Mouse (Mus musculus) forebrain, embryonic 13.5 days (tissue): ENCODE results near the gene Vezt. TPM values are rescaled to one million over a fixed set of nuclear protein-coding genes. Genes with fewer than 3 reads are reported as not detected.

Experiments used
- ATAC-seq: fragments of 200-750 bp; cut with Nextera tagmentation; 2 replicates; pipeline ENCODE4 v1.8.0; 2017
- H3K27ac ChIP-seq: fragments of 300-500 bp; sonication (generic); 2 replicates; pipeline ENCODE4 v1.5.1; 2015; ENCODE audit warnings: inconsistent platforms, mild to moderate bottlenecking, moderate library complexity
- H3K27me3 ChIP-seq: fragments of 300-500 bp; sonication (generic); 2 replicates; pipeline ENCODE4 v1.6.1; 2015; ENCODE audit warnings: mild to moderate bottlenecking, inconsistent platforms
- H3K36me3 ChIP-seq: fragments of 300-500 bp; sonication (generic); 2 replicates; pipeline ENCODE4 v1.6.1; 2015; ENCODE audit warnings: mild to moderate bottlenecking, inconsistent platforms; ENCODE audit not compliant: poor library complexity, severe bottlenecking
- H3K4me1 ChIP-seq: fragments of 300-500 bp; sonication (generic); 2 replicates; pipeline ENCODE4 v1.6.1; 2015; ENCODE audit warnings: inconsistent platforms
- H3K4me2 ChIP-seq: fragments of 300-500 bp; sonication (generic); 2 replicates; pipeline ENCODE4 v1.6.1; 2015; ENCODE audit warnings: inconsistent platforms, mild to moderate bottlenecking, moderate library complexity
- H3K4me3 ChIP-seq: fragments of 300-500 bp; sonication (generic); 2 replicates; pipeline ENCODE4 v1.5.1; 2015; ENCODE audit warnings: mild to moderate bottlenecking, inconsistent platforms
- H3K9ac ChIP-seq: fragments of 300-500 bp; sonication (generic); 2 replicates; pipeline ENCODE4 v1.6.1; 2015; ENCODE audit warnings: mild to moderate bottlenecking, inconsistent platforms
- H3K9me3 ChIP-seq: fragments of 300-500 bp; sonication (generic); replicated peaks from 2 replicates; pipeline ENCODE4 v1.6.1; 2016; ENCODE audit warnings: inconsistent platforms
- WGBS: fragments of 180-500 bp; shearing (Covaris S2); methylation state at CpG from one replicate; pipeline ENCODE4 v1.1.7; 2015; 5-methylcytosine and 5-hydroxymethylcytosine counted together
- polyA plus RNA-seq: library from polyadenylated mRNA; unstranded; fragments of >200 nt; fragmentation: Nextera tagmentation; extraction: Ambion mirVana; gene quantifications from 2 replicates; pipeline ENCODE4 v1.2.1, GENCODE M21; 2015

Vezt gene
- polyA plus RNA-seq, 1 experiment from 2014 or later: 50.8 TPM

GRCm38 (mm10) chr10:94059618-94060055, 24.0 kb upstream of the Vezt start:
- no peak for ATAC-seq
- no peak overlapping the region for H3K9ac ChIP-seq
- no peaks in the 10 kb centered on the region for H3K27me3 ChIP-seq
- no peak overlapping the region for H3K27ac ChIP-seq
- no peak overlapping the region for H3K4me2 ChIP-seq
- H3K9me3 ChIP-seq: no peaks in the 10 kb centered on the region
- WGBS: 96% methylated on average over 8 of the region's 8 CpGs
- H3K36me3 ChIP-seq: no peaks in the 10 kb centered on the region
- H3K4me3 ChIP-seq: no peak overlapping the region
- no peaks in the 10 kb centered on the region; the same call in 1 of the 2 replicates for H3K4me1 ChIP-seq

DNA sequence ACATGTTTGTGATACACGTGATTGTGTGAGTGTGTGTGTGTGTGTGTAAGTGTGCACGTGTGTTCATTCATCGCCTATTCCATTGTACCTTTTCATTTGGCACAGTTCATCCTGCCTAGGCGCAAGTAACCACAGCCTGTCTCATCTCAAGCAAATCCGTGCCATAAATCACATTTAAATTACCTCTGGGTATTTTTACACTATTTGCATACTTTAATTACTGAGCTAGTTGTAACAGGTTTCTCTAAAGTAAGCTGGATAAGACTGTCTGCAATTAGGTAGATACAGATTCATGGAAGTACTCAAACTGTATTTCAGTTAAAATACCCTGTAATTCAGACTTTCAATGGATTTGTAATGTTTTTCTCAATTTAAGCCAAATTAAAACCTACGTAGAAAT, 20.9 kb upstream of the Vezt start:
- 94% methylated on average over 6 of the region's 6 CpGs for WGBS
- Histone ChIP-seq H3K27ac (no peak overlapping the region), H3K4me1 (no peaks in the 10 kb centered on the region; the same call in 1 of the 2 replicates), H3K36me3 (no peaks in the 10 kb centered on the region), H3K9ac (no peak overlapping the region), H3K4me2 (no peak overlapping the region), H3K27me3 (no peaks in the 10 kb centered on the region), H3K4me3 (no peak overlapping the region), H3K9me3 (no peaks in the 10 kb centered on the region)
- no peak for ATAC-seq

DNA sequence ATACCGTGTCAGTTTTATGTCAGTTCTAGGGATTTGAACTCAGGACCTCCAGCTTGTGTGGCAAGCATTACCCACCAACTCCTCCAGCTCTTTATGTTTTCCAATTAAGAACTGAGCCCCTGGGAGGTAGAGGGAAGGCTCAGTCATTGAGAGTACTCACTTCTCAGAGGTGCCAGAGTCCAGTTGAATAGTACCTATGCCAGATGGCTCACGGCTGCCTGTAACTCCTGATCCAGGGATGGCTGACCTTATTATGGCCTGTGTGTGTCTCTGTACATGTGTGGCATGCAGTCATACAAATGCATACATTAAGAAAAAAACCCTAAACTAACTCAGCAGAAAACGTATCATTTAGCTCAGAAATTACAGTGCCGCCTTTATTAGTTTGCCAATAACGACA, 15.1 kb upstream of the Vezt start:
- Histone ChIP-seq H3K4me3 (no peak overlapping the region), H3K9ac (no peak overlapping the region), H3K36me3 (peaks cover under 1% of the 10 kb centered on the region; the same call in 1 of the 2 replicates), H3K27me3 (no peaks in the 10 kb centered on the region), H3K4me1 (no peaks in the 10 kb centered on the region), H3K27ac (no peak overlapping the region), H3K4me2 (no peak overlapping the region), H3K9me3 (no peaks in the 10 kb centered on the region)
- no peak for ATAC-seq
- WGBS: 91% methylated on average over 5 of the region's 5 CpGs

DNA sequence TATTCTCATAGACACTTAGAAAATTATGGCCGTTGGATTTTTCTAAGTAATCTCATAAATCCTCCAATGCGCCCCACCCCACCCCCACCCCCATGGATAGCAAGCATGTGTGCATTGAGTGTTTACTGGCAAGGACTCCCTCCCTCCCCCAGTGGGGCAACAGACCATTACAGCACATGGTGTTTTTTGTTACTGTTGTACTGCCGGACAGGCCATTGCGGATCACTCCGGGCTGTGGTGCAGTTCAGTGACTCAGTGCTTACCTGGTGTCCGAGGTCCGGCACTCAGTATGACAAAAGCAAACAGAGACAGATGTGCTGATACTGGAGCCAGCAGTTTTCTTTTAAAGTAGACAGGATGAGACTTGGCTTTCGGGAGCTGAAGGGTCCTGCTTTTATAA, 13.5 kb upstream of the Vezt start:
- Histone ChIP-seq H3K36me3 (peaks cover 11% of the 10 kb centered on the region; the same call in 1 of the 2 replicates), H3K9ac (no peak overlapping the region), H3K4me2 (no peak overlapping the region), H3K27ac (no peak overlapping the region), H3K9me3 (no peaks in the 10 kb centered on the region), H3K4me1 (no peaks in the 10 kb centered on the region), H3K27me3 (no peaks in the 10 kb centered on the region), H3K4me3 (no peak overlapping the region)
- ATAC-seq: no peak
- WGBS: 85% methylated on average over 8 of the region's 8 CpGs

DNA sequence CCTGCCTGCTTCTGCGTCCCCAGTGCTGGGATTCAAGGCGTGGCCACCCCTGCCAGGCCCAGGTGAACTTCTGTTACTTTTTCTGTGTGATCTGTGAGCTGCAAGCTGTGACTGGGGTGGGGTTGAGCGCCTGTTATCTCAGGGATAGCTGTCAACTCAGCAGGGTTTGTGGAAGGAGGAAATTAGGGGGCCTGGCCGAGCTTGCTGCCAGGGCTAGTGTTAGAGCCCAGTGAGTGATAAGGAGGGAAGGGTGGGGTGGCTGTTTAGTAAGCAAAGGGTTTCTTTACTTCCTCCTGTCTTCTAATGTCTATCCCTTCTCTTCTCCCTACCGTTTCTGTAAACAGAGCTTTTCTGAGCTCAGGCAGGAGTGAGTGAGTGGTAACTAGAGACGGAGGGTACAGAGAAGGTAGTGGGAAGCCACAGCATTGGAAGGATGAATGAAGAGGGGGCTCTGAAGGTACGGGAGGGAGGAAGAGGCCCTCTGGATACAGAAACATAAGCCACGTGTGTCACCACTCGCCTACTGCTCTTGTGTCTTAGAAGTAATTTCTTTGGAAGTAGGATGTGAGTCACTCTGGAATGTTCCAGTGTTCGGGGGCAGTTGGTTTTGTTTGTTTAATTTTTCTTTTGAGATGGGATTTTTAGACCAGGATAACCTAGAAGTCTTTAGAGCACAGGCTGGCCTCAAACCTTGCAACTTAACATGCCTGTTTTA, 12.4 kb upstream of the Vezt start:
- Histone ChIP-seq H3K4me1 (no peaks in the 10 kb centered on the region), H3K36me3 (peaks cover 11% of the 10 kb centered on the region; the same call in 1 of the 2 replicates), H3K4me3 (no peak overlapping the region), H3K9me3 (no peaks in the 10 kb centered on the region), H3K9ac (no peak overlapping the region), H3K27ac (no peak overlapping the region), H3K27me3 (no peaks in the 10 kb centered on the region), H3K4me2 (no peak overlapping the region)
- ATAC-seq: no peak
- 78% methylated on average over 10 of the region's 10 CpGs for WGBS

GRCm38 (mm10) chr10:94047024-94047423, 11.4 kb upstream of the Vezt start:
- Histone ChIP-seq H3K9me3 (no peaks in the 10 kb centered on the region), H3K4me1 (no peaks in the 10 kb centered on the region), H3K36me3 (peaks cover 11% of the 10 kb centered on the region; the same call in 1 of the 2 replicates), H3K9ac (no peak overlapping the region), H3K4me3 (no peak overlapping the region), H3K27me3 (no peaks in the 10 kb centered on the region), H3K27ac (no peak overlapping the region), H3K4me2 (no peak overlapping the region)
- 52% methylated on average over 1 of the region's 1 CpGs for WGBS
- no peak for ATAC-seq

GRCm38 (mm10) chr10:94045301-94045700, 9.7 kb upstream of the Vezt start:
- H3K4me2 ChIP-seq: no peak overlapping the region
- peaks cover 11% of the 10 kb centered on the region; the same call in 1 of the 2 replicates for H3K36me3 ChIP-seq
- WGBS: 94% methylated on average over 13 of the region's 13 CpGs
- H3K9me3 ChIP-seq: no peaks in the 10 kb centered on the region
- H3K27me3 ChIP-seq: no peaks in the 10 kb centered on the region
- no peak overlapping the region for H3K9ac ChIP-seq
- no peak overlapping the region for H3K27ac ChIP-seq
- no peak for ATAC-seq
- H3K4me3 ChIP-seq: no peak overlapping the region
- no peaks in the 10 kb centered on the region for H3K4me1 ChIP-seq

DNA sequence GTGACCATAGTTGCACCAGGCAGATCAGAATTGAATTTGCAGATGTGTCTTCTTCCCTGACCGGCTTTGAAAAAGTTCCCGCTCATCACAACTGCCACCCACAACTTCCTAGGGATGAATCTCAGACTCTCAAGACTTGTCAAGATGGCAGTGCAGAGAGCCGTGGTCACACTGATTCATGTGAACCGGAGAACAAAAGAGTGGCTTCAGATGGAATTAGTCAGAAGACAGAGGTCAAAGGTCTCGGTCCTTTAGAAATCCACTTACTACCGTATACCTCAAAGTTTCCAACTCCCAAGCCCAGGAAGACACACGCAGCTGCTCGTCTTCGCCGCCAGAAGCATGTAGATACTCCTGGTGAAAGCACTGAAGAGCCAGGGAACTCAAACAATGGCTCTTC, 8.3 kb upstream of the Vezt start:
- Histone ChIP-seq H3K9me3 (no peaks in the 10 kb centered on the region), H3K4me1 (no peaks in the 10 kb centered on the region), H3K27me3 (no peaks in the 10 kb centered on the region), H3K36me3 (peaks cover 11% of the 10 kb centered on the region; the same call in 1 of the 2 replicates), H3K4me3 (no peak overlapping the region), H3K9ac (no peak overlapping the region), H3K4me2 (no peak overlapping the region), H3K27ac (no peak overlapping the region)
- no peak for ATAC-seq
- 21% methylated on average over 10 of the region's 10 CpGs for WGBS

- Histone ChIP-seq H3K9ac (no peak overlapping the region), H3K27ac (no peak overlapping the region), H3K9me3 (no peaks in the 10 kb centered on the region), H3K4me3 (no peak overlapping the region), H3K4me2 (no peak overlapping the region), H3K27me3 (no peaks in the 10 kb centered on the region), H3K36me3 (no peaks in the 10 kb centered on the region), H3K4me1 (peaks cover 17% of the 10 kb centered on the region)
- WGBS: 71% methylated on average over 7 of the region's 7 CpGs
- no peak for ATAC-seq
These were observed 3.0 kb upstream of the Vezt start for GRCm38 (mm10) chr10:94038366-94039260.

GRCm38 (mm10) chr10:94037596-94037995, 2.0 kb upstream of the Vezt start:
- ATAC-seq: no peak
- no peak overlapping the region for H3K9ac ChIP-seq

DNA sequence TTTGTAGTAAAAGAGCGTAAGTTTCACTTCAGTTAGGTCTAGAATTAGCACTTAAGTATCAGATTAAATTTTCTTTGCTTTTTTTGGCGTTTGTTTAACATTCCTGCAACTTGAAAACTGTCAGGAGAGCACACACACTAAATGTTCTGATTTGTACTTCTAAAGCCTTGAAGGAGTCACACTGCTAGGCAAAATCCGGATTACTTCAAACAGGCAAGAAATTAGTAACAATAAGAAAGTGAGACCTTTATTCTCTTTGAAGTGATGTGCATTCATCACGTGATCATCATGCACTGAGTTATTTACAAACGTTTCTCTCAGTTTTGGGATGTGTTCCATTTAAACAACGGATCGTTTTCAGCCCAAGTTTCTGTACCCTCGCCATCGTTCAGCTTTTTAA, 1.6 kb upstream of the Vezt start:
- no peaks in the 10 kb centered on the region for H3K27me3 ChIP-seq
- 36% methylated on average over 9 of the region's 9 CpGs for WGBS
- H3K27ac ChIP-seq: no peak overlapping the region
- peak overlapping the region; percentile 73 for H3K4me2 ChIP-seq
- H3K4me1 ChIP-seq: peaks cover 29% of the 10 kb centered on the region
- H3K4me3 ChIP-seq: peak overlapping the region; percentile 80
- H3K9ac ChIP-seq: no peak overlapping the region
- ATAC-seq: no peak
- H3K36me3 ChIP-seq: no peaks in the 10 kb centered on the region
- no peaks in the 10 kb centered on the region for H3K9me3 ChIP-seq

More at GRCm38 (mm10) chr10:94037596-94037995, 2.0 kb upstream of the Vezt start:
- Histone ChIP-seq H3K4me2 (no peak overlapping the region), H3K9me3 (no peaks in the 10 kb centered on the region), H3K27me3 (no peaks in the 10 kb centered on the region), H3K36me3 (no peaks in the 10 kb centered on the region), H3K4me3 (no peak overlapping the region), H3K27ac (no peak overlapping the region), H3K4me1 (peaks cover 26% of the 10 kb centered on the region)
- 77% methylated on average over 4 of the region's 4 CpGs for WGBS

DNA sequence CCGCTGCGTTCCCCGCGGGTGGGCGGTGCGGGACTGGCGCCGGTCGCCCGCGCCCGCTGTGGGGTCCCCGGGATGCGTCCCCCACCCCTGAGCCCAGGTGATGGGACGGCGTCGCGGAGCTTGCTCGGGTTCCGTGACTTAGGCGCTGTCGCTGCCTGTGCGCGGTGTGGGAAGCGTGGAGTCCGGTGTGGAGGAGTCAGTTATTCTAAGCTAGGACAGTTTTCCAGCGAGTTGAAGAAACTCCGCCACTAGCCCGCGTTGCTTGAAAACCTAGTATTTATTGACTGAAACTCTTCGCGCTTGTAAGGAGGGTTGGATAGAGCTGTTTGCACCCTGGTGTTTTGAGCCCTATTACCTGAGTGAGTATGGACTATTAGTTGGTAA, 750 bp upstream of the Vezt start:
- H3K27me3 ChIP-seq: no peaks in the 10 kb centered on the region
- peak overlapping the region; percentile 73 for H3K4me2 ChIP-seq
- no peaks in the 10 kb centered on the region for H3K9me3 ChIP-seq
- peak overlapping the region; percentile 77 for H3K9ac ChIP-seq
- H3K27ac ChIP-seq: peak overlapping the region; percentile 49; the same call in 1 of the 2 replicates
- peaks cover 4% of the 10 kb centered on the region for H3K36me3 ChIP-seq
- under 1% methylated on average over 32 of the region's 32 CpGs for WGBS
- peaks cover 29% of the 10 kb centered on the region for H3K4me1 ChIP-seq
- peak; percentile 32 for ATAC-seq
- peak overlapping the region; percentile 80 for H3K4me3 ChIP-seq
